Mouse (Mus musculus) kidney, embryonic 15.5 days (tissue): Measurements from ENCODE around the gene Snrnp35. TPM values are rescaled to one million over a fixed set of nuclear protein-coding genes. Genes with fewer than 3 reads are reported as not detected.
A peak's percentile ranks its signal among the peaks of the same experiment; 100 is the strongest.

Experiments used
- ATAC-seq: fragments of 200-750 bp; cut with Nextera tagmentation; replicated peaks from 2 replicates; pipeline ENCODE4 v1.8.0; 2017; ENCODE audit warnings: moderate TSS enrichment; ENCODE audit not compliant: low FRiP score
- H3K27ac ChIP-seq: fragments of 300-500 bp; sonication (generic); 2 replicates; pipeline ENCODE4 v1.5.1; 2015; ENCODE audit warnings: mild to moderate bottlenecking, inconsistent platforms
- H3K27me3 ChIP-seq: fragments of 300-500 bp; sonication (generic); 2 replicates; pipeline ENCODE4 v1.6.1; 2015; ENCODE audit warnings: inconsistent platforms
- H3K36me3 ChIP-seq: fragments of 300-500 bp; sonication (generic); 2 replicates; pipeline ENCODE4 v1.6.1; 2015; ENCODE audit warnings: inconsistent platforms
- H3K4me1 ChIP-seq: fragments of 300-500 bp; sonication (generic); 2 replicates; pipeline ENCODE4 v1.6.1; 2015; ENCODE audit warnings: inconsistent platforms
- H3K4me2 ChIP-seq: fragments of 300-500 bp; sonication (generic); 2 replicates; pipeline ENCODE4 v1.6.1; 2015; ENCODE audit warnings: moderate library complexity, mild to moderate bottlenecking, inconsistent platforms
- H3K4me3 ChIP-seq: fragments of 300-500 bp; sonication (generic); replicated peaks from 2 replicates; pipeline ENCODE4 v1.5.1; 2015; ENCODE audit warnings: mild to moderate bottlenecking, inconsistent platforms
- H3K9ac ChIP-seq: fragments of 300-500 bp; sonication (generic); 2 replicates; pipeline ENCODE4 v1.6.1; 2015; ENCODE audit warnings: mild to moderate bottlenecking, inconsistent platforms
- H3K9me3 ChIP-seq: fragments of 300-500 bp; sonication (generic); replicated peaks from 2 replicates; pipeline ENCODE4 v1.6.1; 2016; ENCODE audit warnings: inconsistent platforms
- WGBS: fragments of 180-500 bp; shearing (Covaris S2); methylation state at CpG from one replicate; pipeline ENCODE4 v1.1.7; 2015; ENCODE audit warnings: mixed read lengths; 5-methylcytosine and 5-hydroxymethylcytosine counted together
- polyA plus RNA-seq: library from polyadenylated mRNA; unstranded; fragments of >200 nt; fragmentation: Nextera tagmentation; extraction: Ambion mirVana; gene quantifications from 2 replicates; pipeline ENCODE4 v1.2.1, GENCODE M21; 2015

The Snrnp35 gene
- polyA plus RNA-seq, 1 experiment from 2014 or later = 27.4 TPM

DNA sequence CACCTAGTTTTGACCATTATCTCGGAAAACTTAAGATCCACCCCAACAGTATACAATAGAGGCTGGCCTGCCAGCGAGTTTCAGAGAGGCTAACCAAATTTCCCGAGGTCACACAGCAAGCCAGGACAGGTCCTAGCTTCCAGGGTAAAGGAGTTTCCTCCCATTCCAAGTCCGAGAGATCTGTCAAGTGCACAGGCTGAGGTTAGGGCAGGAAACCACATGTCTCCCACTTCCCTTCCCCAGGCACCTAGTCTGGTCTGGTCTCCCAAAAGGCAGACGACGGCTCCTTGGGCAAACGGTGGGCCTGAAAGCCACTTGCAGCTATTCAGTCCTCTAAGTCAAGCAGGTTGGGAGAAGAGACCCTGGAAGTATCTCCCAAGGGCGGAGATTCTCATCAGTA is 46.8 kb downstream of the Snrnp35 start:
- peak overlapping the region; percentile 91 for H3K4me2 ChIP-seq
- H3K9ac ChIP-seq = peak overlapping the region; percentile 81; the same call in 1 of the 2 replicates
- peak overlapping the region; percentile 92 for H3K27ac ChIP-seq
- H3K9me3 ChIP-seq = no peaks in the 10 kb centered on the region
- ATAC-seq = no peak
- peaks cover 57% of the 10 kb centered on the region for H3K4me1 ChIP-seq
- 39% methylated on average over 8 of the region's 8 CpGs for WGBS
- H3K27me3 ChIP-seq = no peaks in the 10 kb centered on the region
- H3K4me3 ChIP-seq = peak overlapping the region; percentile 90
- H3K36me3 ChIP-seq = peaks cover 5% of the 10 kb centered on the region; the same call in 1 of the 2 replicates

DNA sequence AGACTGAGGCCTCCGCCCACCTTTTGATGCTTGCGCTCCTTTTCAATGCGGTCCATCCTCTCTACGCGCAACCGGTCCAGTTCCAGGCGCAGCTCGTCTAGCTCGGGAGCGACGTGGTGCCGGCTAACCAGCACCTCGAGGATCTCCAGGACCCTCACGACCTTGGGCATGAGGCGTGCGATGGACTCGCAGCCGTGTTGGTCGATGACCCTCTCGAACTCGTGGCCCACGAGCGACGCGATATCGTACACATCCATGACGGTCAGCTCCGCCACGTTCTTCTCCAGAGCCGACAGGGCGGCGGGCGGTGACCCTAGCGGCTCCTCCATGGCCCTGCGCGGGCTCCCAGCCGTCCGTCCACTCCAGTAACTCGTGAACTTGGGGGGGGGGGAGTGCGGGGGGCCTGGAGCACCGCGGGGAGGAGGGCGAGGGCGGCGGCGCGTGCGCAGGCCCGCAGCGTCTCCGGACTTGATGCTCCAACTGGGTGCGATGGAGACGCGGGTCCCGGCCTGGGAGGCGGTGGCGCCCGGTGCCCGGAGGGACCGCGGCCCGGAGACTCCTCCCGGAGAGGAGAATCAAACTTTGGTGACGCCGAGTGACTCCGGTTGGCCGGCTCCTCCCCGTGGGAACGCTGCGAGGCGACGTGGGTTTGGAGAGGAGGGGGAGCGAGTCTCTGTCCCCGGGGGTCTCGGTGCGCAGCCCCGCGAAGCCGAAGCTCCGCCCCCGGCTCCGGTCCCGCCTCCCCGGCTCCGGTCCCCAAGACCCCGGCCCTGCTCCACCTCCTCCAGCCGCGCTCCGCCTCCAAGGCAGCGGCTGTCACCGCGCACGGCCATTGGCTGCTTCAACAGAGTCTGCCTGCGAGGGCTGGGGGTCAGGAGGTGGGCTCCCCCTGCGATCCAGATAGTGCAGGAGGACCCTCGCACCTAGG is 48.0 kb downstream of the Snrnp35 start, which contains the start of gene Rilpl1:
Rilpl1 (minus strand) TSS at position 737 of the 928 bp plus-strand sequence.
- WGBS = 2% methylated on average over 88 of the region's 96 CpGs
- peak within 1 kb of the TSS; percentile 90 for H3K4me3 ChIP-seq
- H3K4me2 ChIP-seq = peak within 1 kb of the TSS; percentile 91
- peak within 1 kb of the TSS; percentile 81 for H3K9ac ChIP-seq
- H3K36me3 ChIP-seq = peaks cover 5% of the 10 kb centered on the region; the same call in 1 of the 2 replicates
- H3K9me3 ChIP-seq = no peaks in the 10 kb centered on the region
- peaks cover 57% of the 10 kb centered on the region for H3K4me1 ChIP-seq
- H3K27ac ChIP-seq = peak within 1 kb of the TSS; percentile 92
- no peaks in the 10 kb centered on the region for H3K27me3 ChIP-seq
- peak; percentile 90 for ATAC-seq

DNA sequence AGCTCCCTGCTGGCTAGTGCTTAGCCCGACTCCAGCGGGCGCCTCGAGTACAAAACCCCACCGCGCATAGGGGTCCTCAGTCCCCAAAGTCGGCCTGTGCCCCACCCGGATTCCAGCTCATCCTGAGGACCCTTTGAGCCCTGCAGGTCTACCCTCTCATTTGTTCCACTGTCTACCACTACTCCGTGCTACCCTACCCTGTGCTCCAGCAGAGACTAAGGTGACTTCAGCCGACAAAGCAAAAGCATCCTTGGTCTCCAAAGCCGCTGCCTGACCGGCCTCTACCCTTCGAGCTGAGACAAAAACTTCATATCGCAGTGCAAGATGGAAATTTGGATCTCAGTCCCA is 48.6 kb downstream of the Snrnp35 start:
- Histone ChIP-seq H3K4me2 (peak overlapping the region; percentile 91), H3K27me3 (no peaks in the 10 kb centered on the region), H3K4me1 (peaks cover 58% of the 10 kb centered on the region), H3K4me3 (peak overlapping the region; percentile 90), H3K9me3 (no peaks in the 10 kb centered on the region), H3K9ac (peak overlapping the region; percentile 81), H3K36me3 (peaks cover 5% of the 10 kb centered on the region; the same call in 1 of the 2 replicates), H3K27ac (peak overlapping the region; percentile 92)
- 10% methylated on average over 14 of the region's 14 CpGs for WGBS
- ATAC-seq = peak; percentile 50; the same call in 1 of the 2 replicates

GRCm38 (mm10) chr5:124532451-124532850 is 49.5 kb downstream of the Snrnp35 start:
- peak overlapping the region; percentile 92 for H3K27ac ChIP-seq
- H3K4me2 ChIP-seq = 0 out of 2 replicates have a peak overlapping the region, but pooled peaks have one; percentile 91
- WGBS = 31% methylated on average over 7 of the region's 7 CpGs
- H3K9ac ChIP-seq = no peak overlapping the region
- H3K9me3 ChIP-seq = no peaks in the 10 kb centered on the region
- no peaks in the 10 kb centered on the region for H3K27me3 ChIP-seq
- H3K4me1 ChIP-seq = peaks cover 60% of the 10 kb centered on the region
- ATAC-seq = no peak
- peaks cover under 1% of the 10 kb centered on the region; the same call in 1 of the 2 replicates for H3K36me3 ChIP-seq
- 0 out of 2 replicates have a peak overlapping the region, but pooled peaks have one; percentile 2 for H3K4me3 ChIP-seq

- ATAC-seq = no peak
- Histone ChIP-seq H3K36me3 (no peaks in the 10 kb centered on the region), H3K9me3 (no peaks in the 10 kb centered on the region), H3K27me3 (no peaks in the 10 kb centered on the region), H3K27ac (no peak overlapping the region), H3K4me2 (no peak overlapping the region), H3K9ac (no peak overlapping the region), H3K4me3 (no peak overlapping the region), H3K4me1 (peaks cover 36% of the 10 kb centered on the region)
- 74% methylated on average over 5 of the region's 5 CpGs for WGBS
These were observed 52.1 kb downstream of the Snrnp35 start for GRCm38 (mm10) chr5:124535016-124535415.

DNA sequence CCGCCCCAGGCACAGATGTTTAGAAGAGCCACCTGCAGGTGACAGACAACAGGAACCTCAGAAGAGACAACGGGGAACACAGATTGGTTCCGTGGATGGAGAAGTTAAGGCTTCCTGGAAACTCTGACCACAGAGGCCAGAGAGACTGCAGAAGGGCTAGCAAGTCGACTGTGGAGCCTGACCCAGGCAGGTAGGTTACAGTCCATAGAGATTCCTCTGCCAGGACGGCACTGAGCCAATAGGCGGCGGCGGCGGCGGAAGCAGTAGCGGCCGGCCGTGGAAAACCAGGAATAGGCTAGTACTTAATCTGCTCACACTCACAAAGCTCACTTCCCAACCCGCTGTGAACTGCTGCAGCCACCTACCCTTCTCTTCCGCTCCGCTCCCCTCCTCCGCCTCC is 53.8 kb downstream of the Snrnp35 start:
- Histone ChIP-seq H3K9ac (peak overlapping the region; percentile 41; the same call in 1 of the 2 replicates), H3K4me2 (peak overlapping the region; percentile 58), H3K9me3 (no peaks in the 10 kb centered on the region), H3K36me3 (no peaks in the 10 kb centered on the region), H3K4me1 (peaks cover 26% of the 10 kb centered on the region), H3K27ac (peak overlapping the region; percentile 78), H3K27me3 (no peaks in the 10 kb centered on the region), H3K4me3 (peak overlapping the region; percentile 27)
- WGBS = 3% methylated on average over 17 of the region's 17 CpGs
- no peak for ATAC-seq

DNA sequence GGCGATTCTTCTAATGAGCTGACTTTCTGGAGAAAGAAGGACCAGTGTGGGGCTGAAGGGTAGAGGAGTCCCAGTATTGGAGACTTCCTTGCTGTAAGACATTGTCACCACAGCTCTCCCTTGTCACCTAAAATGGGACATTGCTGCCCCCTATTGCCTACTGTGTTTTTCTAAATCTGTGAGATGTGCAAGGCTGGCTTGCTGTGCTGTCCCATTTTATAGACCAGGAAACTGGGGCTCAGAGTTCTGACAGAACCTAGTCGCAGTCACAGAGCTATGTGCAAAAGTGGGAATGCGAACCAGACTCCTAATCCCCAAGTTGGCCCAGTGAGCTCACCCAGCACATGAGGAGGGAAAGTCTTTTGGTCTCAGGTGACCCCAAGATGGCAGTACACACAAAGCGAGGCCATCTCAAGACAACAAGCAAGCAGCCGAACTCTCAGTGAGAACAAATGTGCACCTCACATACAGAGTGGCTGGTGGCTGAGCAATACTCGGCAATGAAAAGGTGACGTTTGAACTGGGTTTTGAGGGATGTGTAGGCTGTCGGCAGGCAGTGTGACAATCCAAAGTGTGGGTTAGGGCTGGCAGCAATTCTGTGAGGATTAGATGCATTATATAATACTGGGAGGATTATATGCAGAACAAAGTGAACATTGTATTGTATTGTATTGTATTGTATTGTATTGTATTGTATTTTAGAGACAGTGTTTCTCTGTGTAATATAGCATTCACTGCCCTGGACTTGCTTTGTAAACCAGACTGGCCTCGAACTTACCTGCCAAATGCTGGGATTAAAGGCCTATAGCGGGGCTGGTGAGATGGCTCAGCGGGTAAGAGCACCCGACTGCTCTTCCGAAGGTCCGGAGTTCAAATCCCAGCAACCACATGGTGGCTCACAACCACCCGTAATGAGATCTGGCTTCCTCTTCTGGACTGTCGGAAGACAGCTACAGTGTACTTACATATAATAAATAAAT is 56.2 kb downstream of the Snrnp35 start:
- 83% methylated on average over 16 of the region's 16 CpGs for WGBS
- Histone ChIP-seq H3K27me3 (no peaks in the 10 kb centered on the region), H3K36me3 (peaks cover 13% of the 10 kb centered on the region), H3K9ac (no peak overlapping the region), H3K4me2 (no peak overlapping the region), H3K9me3 (no peaks in the 10 kb centered on the region), H3K4me3 (no peak overlapping the region), H3K4me1 (peaks cover 21% of the 10 kb centered on the region), H3K27ac (no peak overlapping the region)
- no peak for ATAC-seq

DNA sequence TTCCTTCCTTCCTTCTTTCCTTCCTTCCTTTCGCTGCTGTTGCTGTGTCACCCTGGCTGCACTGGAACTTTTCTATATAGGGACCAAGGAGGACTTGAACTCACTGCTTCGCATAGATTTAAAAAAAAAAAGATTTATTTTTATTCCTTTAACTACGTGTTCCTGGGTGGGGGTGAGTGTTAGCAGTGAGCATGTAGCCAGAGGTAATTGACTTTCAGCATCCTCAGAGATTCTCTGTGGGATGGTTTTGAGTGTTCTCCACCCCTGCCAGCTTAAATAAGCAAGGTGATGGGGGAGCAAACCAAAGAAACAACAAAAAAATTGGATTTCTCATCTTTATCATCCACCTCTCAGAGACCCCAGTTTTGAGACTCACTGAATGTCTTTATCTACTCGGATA is 57.0 kb downstream of the Snrnp35 start:
- Histone ChIP-seq H3K9ac (0 out of 2 replicates have a peak overlapping the region, but pooled peaks have one; percentile 36), H3K27me3 (no peaks in the 10 kb centered on the region), H3K4me1 (peaks cover 21% of the 10 kb centered on the region), H3K27ac (peak overlapping the region; percentile 89; the same call in 1 of the 2 replicates), H3K9me3 (no peaks in the 10 kb centered on the region), H3K36me3 (peaks cover 21% of the 10 kb centered on the region), H3K4me2 (peak overlapping the region; percentile 60), H3K4me3 (peak overlapping the region; percentile 98)
- WGBS = 73% methylated on average over 4 of the region's 4 CpGs
- ATAC-seq = no peak

- peaks cover 21% of the 10 kb centered on the region for H3K4me1 ChIP-seq
- peak within 1 kb of the TSS; percentile 89 for H3K27ac ChIP-seq
- peak; percentile 95 for ATAC-seq
- H3K36me3 ChIP-seq = peaks cover 26% of the 10 kb centered on the region
- under 1% methylated on average over 35 of the region's 35 CpGs for WGBS
- H3K9me3 ChIP-seq = no peaks in the 10 kb centered on the region
- peak within 1 kb of the TSS; percentile 84 for H3K9ac ChIP-seq
- peak within 1 kb of the TSS; percentile 67 for H3K4me2 ChIP-seq
- H3K27me3 ChIP-seq = no peaks in the 10 kb centered on the region
- peak within 1 kb of the TSS; percentile 98 for H3K4me3 ChIP-seq
These were observed 57.5 kb downstream of the Snrnp35 start, which contains the start of gene Tmed2 for GRCm38 (mm10) chr5:124540383-124540786. TSS of gene Tmed2 (plus strand) at chr5:124540695.
